Mouse (Mus musculus): Measurements from ENCODE around the gene Vezf1.

Gene Vezf1

DNA sequence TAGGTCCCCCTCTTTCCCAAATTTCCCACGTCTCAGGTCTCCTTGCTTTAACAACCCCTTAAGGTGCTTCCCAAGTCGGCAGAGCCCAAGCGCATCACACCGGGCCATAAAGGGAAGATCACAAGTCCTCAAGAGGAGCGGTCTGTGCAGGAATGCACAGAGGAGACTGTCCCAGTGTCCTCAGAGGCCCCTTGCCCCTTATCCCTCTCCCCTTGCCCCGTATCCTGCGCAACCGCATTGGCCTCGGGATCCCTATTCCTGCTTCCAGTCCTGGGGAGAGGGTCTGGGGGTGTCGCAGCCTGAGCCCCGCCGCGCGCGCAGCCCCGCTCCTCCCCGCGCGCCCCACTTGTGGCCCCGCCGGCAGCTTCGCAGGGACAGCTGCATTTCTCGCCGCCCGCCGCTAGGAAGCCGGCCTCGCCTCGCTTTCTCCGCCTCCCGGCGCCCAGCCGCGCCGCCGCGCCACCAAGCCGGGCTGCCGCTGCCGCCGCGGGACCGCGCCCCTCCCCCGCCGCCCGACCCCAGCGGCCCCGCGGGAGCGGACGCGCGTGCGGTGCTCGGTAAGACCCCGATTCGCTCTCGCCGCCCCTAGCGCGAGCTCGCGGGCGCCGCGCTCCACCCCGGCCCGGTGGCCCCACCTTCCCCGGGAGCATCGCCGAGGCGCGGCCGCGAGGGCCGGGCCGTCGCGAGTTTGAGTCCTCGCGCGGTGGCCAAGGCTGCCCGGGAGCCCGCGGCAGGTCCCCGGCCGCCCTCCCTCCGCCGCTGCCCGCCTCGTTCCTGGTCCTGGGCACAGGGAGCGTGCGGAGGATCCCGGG is 30.9 kb downstream of the Vezf1 start:
- peak; percentile 83 for DNase-seq (ENCODE audit: low read depth)

DNA sequence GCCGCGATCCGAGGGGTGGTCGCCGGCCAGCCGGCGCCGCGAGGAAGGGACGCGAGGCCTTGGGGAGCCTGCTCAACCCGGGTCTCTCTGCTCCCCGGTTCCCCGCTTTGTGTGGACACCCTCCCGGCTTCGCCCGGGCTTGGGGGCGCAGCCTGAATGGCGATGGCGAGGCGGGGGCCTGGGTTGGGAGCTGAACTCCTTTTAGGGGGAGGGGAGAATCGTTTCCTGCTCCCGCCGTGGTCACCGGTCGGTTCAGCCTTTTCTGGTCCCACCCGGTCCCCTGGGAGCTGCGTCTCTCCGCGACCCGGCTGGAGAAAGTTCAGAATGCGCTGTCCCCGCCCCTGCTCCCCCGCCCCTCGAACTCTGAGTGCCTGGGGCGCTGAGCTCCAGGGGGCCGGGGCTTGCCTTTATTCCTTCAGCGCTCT is 31.5 kb downstream of the Vezf1 start:
- peak; percentile 39 for DNase-seq (ENCODE audit: low read depth)

DNA sequence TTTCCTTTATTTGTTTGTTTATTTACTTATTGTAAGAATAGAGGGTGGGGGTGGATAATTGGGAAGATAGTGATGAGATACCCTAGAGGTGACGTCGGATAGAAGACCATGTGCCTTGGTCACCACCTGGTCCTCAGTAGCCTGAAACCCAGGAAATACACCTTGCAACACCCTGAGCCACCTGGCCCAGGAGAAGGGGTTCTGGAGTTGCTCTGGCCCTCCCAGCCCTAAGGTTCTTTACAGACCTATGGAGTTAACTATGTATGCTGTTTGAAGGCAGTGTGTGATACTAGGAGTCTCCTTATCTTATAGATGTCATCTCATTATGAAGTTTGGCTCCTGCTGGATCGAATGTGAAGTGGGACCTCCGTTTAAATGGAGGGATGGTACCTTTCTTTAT is 32.1 kb downstream of the Vezf1 start:
- DNase-seq (ENCODE audit: low read depth): no peak

DNA sequence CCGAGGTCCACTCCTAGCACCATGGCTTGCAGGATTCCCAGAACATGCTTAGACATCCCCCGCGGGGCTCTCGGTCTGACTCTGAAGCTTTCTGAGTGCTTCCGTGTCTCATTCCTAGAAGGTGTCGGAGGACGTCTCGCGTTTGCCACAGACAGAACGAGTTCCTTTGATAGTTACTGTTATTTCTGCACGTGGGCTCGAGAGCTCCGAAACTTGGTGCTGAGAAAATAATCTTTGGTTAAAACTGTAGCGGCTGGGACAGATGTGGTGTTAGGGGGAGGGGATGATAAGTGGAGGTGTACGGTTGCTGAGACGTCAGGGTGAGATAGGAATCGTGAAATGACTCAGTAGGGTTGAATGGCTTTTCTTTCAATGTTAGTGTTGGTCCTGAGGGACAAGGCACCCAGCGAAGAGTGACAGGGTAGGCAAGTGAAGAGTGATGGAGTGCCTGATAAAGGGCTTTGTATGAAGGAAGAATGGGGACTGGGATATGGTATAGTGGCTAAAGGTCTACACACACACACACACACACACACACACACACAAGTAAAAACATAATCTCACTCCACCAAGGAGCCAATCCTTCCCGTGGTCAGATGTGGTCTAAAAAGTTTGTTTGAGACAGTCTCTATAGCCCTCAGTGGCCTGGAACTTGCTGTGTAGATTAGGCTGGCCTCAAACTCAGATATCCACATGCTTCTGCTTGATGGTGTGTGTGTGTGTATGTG is 35.3 kb downstream of the Vezf1 start:
- no peak for DNase-seq (ENCODE audit: low read depth)

DNA sequence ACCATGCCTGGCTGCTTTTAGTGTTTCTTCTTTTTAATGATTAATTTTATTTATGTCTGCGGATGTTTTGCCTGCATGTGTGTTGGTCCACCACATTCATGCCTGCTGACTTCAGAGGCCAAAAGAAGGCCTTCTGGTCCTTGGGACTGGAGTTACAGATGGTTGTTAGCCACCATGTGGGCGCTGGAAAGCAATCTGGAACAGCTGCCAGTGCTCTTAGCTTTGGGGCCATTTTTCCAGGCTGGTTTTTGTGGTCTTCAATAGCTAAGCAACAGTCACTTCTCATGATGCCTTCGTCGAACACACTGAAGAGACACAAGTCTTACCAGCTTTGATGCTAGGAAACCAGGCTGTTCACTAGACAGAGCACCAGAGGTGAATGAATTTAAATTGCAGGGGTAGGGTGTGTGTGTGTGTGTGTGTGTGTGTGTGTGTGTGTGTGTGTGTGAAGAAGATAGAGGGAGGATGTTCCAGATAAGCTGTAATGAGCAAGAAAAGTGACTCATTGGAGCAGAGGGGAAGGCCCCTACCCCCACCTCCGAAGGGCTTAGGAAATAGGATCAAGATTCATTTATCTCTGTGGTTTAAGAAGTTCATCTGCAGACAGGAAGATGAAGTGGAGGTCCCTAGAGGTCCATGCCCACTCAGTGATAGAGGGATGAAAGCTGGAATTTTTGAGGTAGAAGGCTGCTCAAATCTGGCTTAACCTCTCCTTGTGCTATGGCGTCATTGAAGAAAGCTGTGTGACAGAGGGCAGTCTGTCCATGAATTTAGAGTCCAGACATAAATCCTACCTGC is 37.6 kb downstream of the Vezf1 start:
- DNase-seq (ENCODE audit: low read depth): no peak

DNA sequence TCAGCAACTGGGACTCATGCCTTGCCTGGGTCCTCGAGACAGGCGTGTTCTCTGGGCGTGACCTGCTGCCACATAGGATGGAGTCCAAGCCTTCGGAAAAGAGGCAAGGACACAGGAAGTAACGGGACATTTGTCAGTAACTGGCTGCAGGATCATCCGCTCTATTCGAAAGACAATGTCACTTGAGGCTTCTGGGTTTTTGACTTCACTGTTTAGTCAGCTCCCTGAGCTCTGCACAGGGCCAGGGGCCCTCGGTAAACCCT is 38.1 kb downstream of the Vezf1 start:
- DNase-seq (ENCODE audit: low read depth): no peak

DNA sequence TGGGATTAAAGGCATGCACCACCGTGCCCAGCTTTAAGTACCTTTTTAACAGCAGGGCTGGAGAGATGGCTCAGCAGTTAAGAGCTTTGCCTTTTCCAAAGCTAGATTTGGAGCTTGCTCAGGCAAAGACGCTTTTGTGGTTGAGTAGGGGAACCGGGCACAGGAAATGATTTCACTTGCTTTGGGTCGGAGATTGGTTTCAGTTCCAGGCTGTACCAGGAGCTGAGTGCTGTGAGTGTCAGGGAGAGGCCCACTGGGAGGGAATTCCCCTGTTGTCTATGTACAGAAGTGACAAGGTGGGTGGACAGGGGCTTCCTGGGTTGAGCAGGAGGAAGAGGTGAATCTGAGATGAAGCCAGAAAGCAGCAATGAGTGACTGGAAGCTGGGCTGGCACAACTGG is 39.3 kb downstream of the Vezf1 start:
- peak; percentile 70 for DNase-seq (ENCODE audit: low read depth)

DNA sequence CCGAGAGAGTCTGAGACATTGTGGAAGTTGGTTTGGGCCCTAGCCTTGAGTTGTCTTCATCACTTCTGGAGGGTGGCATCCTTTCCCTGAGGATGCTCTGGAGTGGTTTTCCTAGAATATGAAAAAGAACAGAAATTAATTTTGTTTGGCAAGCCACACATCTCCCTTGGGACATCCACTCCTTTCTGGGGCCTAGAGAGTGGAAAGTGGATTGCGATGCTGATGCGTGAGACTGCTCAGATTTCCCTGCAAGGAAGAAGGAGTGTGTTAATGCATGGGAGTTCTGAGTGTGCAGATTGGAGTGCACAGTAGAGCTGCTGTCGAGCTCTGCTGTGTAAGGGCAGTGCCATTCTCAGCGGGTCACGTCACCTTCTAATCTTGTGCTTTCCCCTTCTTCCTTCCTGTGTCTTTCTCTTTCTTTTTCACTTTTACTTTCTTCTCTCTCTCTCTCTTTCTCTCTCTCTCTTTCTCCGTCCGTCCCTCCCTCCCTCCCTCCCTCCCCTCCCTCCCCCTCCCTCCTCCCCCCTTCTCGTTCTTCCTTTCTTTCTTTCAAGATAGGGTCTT is 42.0 kb downstream of the Vezf1 start:
- DNase-seq (ENCODE audit: low read depth): no peak

DNA sequence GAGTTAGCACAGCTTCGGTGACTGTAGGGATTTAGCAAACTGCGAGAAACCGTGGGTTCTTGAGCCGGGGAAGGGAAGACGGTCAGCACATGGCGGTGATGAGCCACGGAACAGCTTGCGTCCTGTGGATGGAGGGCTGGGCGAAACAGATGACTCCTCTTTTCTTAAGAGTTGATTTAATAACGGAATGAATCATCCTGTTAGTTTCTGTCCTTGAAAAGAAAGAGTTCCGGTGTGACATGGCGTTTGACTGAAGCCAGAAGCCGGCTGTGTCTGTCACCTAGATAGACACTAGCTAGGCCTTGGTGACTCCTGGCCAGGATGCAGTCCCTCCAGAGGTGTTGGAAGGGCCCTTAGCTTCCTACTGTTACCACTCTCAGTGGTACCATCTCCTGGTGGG is 44.0 kb downstream of the Vezf1 start:
- DNase-seq (ENCODE audit: low read depth): no peak

DNA sequence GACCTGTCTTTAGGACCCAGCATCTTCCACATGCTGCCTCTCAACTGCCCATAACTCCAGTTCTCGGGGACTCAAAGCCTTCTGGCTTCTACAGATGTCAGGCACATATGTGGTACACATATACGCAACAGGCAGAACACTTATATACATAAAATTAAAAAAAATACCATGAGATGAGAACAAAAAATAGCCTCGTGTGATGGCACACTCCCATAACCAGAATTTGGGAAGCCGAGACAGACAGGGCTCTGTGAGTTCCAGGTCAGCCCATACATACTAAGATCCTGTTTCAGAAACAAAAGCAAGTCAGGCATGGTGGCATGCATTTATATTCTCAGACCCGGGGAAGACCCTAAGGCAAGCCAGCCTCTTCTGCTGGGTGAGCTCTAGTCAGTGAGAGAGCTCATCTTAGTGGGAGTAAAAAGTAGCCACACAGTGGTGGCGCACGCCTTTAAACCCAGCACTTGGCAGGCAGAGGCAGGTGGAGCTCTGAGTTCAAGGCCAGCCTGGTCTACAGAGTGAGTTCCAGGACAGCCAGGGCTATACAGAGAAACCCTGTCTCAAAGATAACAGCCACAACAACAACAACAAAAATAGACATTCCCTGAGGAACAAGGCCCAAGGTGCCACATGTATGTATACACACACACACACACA is 44.7 kb downstream of the Vezf1 start:
- DNase-seq (ENCODE audit: low read depth): no peak

DNA sequence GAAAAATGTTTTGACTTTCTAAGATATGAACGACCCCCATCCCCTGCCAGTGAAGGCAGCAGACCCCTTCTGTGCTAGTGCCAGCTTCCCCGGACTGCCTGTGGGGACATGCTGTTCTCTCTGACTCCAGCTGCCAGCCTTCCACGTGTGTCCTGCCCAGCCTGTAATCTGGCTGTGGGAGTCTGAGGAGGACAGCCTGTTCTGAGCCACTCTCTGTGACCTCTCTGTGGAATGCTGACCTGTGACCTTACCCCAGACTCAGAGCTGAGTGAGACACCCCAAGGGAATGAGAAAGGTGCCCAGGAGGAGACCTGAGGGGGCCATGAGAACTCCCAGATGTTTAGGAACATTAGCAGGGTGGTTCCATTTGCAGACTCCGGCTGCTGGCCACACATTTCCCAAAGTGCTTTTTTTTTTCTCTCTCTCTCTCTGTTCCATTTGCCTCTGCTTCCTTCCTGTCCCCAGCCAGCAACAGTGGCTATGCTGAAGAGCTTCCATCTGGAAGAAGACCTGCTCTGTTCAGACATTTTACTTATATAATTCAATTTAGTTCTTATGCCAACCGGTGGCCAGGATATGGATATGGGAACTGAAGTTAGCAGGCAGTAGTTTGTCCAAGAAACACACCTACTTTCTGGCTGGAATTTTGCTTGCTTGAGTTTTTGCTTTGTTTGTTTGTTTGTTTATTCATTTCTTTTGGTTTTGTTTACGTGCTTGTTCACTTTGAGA is 45.6 kb downstream of the Vezf1 start:
- DNase-seq (ENCODE audit: low read depth): no peak

DNA sequence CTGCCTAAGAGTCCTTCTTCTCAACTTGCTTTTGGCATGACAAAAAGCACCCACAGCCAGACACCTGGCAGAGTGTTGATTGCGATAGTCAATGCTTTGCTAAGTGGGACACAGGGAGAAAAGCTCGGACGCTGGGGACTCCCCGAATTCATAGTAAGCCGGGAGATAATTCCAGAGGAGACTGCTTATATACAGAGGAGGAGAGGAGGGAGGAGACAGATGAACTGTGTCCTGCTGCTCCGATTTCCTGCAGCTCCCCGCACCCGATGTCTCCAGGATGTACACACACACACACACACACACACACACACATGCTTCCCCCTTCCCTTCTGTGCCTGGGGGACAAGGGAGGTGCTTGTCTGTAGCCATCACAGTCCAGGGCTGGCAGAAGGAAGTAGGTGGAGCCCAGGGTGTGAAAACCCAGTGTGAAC is 46.8 kb downstream of the Vezf1 start:
- peak; percentile 39 for DNase-seq (ENCODE audit: low read depth)

DNA sequence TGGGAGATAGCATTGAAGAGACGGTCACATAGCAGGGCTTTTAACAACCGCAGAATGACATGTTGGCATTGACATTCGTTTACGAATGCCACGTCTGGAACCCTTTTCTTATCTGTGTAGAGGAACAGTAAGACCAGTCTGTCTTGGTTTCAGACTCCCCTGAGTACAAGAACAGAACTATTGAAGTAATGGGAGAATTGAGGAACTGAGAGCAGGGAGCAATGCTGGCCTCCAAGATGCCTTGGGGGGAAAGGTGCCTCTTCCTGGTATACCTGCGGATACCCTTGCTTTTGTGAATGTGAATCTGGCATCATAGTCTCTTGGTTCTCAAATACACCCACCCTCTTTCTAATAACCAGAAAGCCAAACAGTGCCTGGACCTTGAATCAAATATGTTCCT is 48.5 kb downstream of the Vezf1 start:
- no peak for DNase-seq (ENCODE audit: low read depth)

DNA sequence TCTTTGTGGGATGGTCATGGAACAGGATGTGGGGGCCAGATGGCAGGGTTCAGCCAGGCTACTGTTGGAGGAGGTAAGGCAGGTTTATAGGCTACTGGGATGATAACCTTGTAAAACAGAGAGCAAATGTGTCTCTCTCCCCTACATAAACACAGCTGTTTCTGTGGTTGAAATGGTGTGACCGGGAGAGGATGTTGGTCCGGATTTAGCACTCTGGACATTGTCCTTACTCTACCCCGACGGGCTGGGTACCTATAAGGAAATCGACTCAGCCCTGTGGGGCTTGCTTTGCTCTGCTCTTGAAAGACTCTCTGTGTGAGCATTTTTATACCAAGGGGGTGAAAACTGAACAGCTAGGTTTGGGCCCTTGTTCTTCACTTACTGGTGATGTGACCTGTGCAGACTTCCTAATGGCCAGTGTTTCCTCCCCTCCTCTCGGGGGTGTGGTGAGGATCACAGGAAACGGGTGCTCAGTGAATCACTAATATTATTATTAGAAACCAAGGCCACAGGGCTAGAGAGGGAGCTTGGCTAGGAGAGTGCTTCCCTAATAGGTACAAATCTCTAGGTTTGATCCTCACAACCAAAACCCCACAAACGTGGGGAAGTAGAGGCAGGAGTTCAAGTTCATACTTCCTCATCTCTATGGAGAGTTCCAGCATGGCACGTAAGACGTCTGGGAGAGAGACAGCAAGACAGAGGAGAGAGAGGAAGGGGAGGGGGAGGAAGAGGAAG is 49.4 kb downstream of the Vezf1 start:
- DNase-seq (ENCODE audit: low read depth): no peak

DNA sequence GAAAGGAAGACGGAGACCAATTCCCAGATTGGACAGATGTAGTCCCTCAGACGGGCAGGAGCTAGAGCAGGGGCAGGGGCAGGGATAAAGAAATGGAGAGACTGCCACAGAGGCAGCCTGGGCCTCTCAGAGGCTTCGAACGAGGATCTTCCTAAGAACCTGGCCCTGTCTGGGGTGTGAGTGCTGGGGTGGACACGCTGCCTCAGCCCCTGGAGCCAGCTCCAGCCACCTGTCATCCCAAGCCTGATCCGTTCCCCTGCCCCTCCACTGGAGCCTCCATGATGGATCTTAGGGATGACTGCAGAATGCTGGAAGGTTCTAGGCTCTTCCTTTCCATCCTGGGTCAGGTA is 50.0 kb downstream of the Vezf1 start:
- DNase-seq (ENCODE audit: low read depth): no peak

DNA sequence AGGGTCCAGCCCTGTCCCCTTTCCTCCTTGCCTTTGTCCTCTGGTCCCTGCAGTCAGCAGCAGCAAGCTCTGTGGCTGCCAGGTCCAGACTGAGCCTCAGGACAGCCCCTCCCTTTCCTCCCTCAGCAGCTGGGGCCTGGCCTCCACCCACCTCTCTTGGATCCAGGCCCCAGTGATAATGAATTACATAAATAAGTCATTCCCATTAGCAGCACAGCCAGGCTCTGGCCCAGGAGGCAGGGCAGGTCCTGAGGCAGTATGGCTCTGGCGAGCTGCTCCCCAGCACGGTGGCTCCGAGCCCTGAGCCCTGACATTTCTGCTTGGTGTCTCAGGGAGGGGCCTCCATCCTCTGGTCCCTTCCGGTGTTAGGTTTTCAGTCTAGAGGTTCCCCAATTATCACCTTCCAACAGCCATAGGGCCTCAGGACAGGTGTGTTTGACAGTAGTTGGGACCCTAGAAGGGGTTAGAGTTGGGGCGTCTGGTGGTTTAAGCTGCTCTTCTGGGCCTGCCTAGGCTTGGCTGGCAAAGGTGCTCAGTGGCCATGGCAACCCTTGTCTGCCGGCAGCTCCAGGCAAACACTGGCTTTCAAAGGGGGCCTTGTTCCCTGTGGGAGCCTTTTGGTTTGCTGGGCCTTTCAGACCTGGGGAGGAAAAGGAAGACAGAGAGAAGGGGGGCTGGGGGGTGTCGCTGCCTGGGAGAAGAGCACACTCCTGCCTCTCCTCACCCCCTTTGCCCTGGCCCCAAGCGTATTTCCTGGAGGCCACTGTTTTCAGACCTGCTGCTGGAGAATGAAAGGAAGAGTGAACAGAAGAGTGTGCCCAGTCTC is 51.0 kb downstream of the Vezf1 start:
- DNase-seq (ENCODE audit: low read depth): no peak

DNA sequence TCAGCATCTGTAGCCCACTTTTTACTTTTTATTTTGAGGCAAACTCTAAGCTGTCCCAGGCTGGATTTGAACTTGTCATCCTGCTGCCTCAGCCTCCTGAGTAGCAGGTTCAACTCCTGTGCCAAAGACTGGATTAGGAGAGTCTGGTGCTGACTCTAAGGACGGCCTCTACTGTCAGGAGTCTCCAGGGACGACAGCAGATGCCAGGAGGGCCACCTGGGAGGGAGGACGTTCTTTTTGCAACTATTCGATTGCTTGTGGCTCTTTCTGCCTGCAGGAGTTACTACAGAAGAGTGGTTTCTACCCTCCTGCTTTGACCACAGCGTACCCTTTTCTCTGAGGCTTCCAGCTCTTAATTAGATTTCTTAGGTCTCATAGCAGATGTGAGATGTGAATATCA is 54.5 kb downstream of the Vezf1 start:
- DNase-seq (ENCODE audit: low read depth): no peak

DNA sequence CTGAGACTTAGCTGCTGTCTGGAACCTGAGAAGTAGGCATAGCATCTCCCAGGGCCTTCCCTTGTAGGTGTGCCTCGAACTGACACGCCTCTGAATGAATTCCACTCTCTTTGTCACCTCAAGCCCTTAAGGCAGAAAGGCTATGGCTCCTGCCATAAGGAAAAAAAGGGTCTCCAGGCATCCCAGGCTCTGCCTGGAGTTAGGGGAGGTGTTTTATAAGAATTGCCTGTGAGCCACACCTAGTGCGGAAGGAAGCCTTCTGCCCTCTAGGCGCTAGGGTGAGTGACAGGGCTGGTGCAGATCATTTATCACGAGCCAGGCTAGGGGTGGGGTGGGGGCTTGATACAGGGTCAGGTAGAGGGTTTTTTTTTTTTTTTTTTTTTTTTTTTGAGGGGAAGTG is 54.9 kb downstream of the Vezf1 start:
- no peak for DNase-seq (ENCODE audit: low read depth)

DNA sequence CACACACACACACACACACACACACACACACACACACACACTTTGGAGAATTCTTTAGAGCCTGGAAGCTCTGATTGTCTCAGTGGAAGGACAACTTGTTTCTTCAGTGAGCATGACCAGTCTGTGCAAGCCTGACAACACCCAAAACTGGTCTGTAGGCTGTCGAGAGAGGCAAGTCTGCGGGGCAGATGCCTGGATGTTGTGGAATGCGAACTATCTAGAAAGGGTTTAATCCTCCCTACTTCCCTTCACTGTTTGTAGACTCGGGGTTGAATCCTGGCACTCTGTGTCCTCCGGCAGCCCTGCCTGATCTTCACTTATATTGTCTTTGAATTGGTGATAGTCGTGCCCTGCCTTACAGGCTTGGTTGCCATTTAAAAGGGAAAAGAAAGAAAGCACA is 55.7 kb downstream of the Vezf1 start:
- no peak for DNase-seq (ENCODE audit: low read depth)

DNA sequence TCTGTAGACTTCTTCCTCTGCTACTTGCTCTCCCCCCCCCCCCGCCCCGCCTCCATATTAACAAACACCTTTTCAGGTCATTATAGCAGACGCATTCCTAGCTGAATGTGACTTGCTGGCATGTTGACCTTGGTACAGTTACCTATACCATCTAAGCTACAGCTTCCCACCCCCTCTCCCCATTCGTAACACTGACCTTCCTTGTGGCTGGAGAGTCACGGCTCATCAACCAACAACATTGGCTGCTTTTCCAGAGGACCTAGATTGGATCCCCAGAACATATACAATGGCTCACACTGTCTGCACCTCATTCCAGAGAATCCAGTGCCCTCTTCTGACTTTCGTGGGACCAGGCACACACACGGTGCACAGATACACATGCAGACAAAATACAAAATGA is 57.4 kb downstream of the Vezf1 start:
- no peak for DNase-seq (ENCODE audit: low read depth)
